Mouse (Mus musculus) brain, adult 2 months (tissue): ENCODE results near the gene Magix.

Experiments
- DNase-seq: peaks from one replicate; pipeline ENCODE4 v3.0.0; 2011; ENCODE audit warnings: low read depth, low spot score

Magix gene

GRCm38 (mm10) chrX:7632560-7632959 lies 48.5 kb downstream of the Magix start:
- no peak for DNase-seq
